Mouse (Mus musculus) stomach, embryonic 15.5 days (tissue): Measurements from ENCODE around the gene Gng7. TPM values are rescaled to one million over a fixed set of nuclear protein-coding genes. Genes with fewer than 3 reads are reported as not detected.
A peak's percentile ranks its signal among the peaks of the same experiment; 100 is the strongest.

Experiments
- ATAC-seq: fragments of 200-750 bp; cut with Nextera tagmentation; 2 replicates; pipeline ENCODE4 v1.8.0; 2017; ENCODE audit warnings: low read depth, moderate number of reproducible peaks, moderate TSS enrichment; ENCODE audit not compliant: insufficient read depth, low FRiP score
- H3K27ac ChIP-seq: fragments of 300-500 bp; sonication (generic); 2 replicates; pipeline ENCODE4 v1.5.1; 2015; ENCODE audit warnings: mild to moderate bottlenecking, inconsistent platforms
- H3K27me3 ChIP-seq: fragments of 300-500 bp; sonication (generic); replicated peaks from 2 replicates; pipeline ENCODE4 v1.6.1; 2015; ENCODE audit warnings: inconsistent platforms
- H3K36me3 ChIP-seq: fragments of 300-500 bp; sonication (generic); 2 replicates; pipeline ENCODE4 v1.6.1; 2015; ENCODE audit warnings: inconsistent platforms
- H3K4me1 ChIP-seq: fragments of 300-500 bp; sonication (generic); 2 replicates; pipeline ENCODE4 v1.6.1; 2015; ENCODE audit warnings: inconsistent platforms
- H3K4me2 ChIP-seq: fragments of 300-500 bp; sonication (generic); 2 replicates; pipeline ENCODE4 v1.6.1; 2015; ENCODE audit warnings: mild to moderate bottlenecking, inconsistent platforms
- H3K4me3 ChIP-seq: fragments of 300-500 bp; sonication (generic); replicated peaks from 2 replicates; pipeline ENCODE4 v1.5.1; 2015; ENCODE audit warnings: inconsistent platforms
- H3K9ac ChIP-seq: fragments of 300-500 bp; sonication (generic); 2 replicates; pipeline ENCODE4 v1.6.1; 2015; ENCODE audit warnings: inconsistent platforms
- H3K9me3 ChIP-seq: fragments of 300-500 bp; sonication (generic); 2 replicates; pipeline ENCODE4 v1.6.1; 2016; ENCODE audit warnings: inconsistent platforms
- whole genome bisulfite sequencing: fragments of 180-500 bp; shearing (Covaris S2); methylation state at CpG from one replicate; pipeline ENCODE4 v1.1.7; 2015; 5-methylcytosine and 5-hydroxymethylcytosine counted together
- polyA plus RNA-seq: library from polyadenylated mRNA; unstranded; fragments of >200 nt; fragmentation: Nextera tagmentation; extraction: Ambion mirVana; gene quantifications from 2 replicates; pipeline ENCODE4 v1.2.1, GENCODE M21; 2015

The Gng7 gene
- polyA plus RNA-seq, 1 experiment from 2014 or later: 4.8 TPM

DNA sequence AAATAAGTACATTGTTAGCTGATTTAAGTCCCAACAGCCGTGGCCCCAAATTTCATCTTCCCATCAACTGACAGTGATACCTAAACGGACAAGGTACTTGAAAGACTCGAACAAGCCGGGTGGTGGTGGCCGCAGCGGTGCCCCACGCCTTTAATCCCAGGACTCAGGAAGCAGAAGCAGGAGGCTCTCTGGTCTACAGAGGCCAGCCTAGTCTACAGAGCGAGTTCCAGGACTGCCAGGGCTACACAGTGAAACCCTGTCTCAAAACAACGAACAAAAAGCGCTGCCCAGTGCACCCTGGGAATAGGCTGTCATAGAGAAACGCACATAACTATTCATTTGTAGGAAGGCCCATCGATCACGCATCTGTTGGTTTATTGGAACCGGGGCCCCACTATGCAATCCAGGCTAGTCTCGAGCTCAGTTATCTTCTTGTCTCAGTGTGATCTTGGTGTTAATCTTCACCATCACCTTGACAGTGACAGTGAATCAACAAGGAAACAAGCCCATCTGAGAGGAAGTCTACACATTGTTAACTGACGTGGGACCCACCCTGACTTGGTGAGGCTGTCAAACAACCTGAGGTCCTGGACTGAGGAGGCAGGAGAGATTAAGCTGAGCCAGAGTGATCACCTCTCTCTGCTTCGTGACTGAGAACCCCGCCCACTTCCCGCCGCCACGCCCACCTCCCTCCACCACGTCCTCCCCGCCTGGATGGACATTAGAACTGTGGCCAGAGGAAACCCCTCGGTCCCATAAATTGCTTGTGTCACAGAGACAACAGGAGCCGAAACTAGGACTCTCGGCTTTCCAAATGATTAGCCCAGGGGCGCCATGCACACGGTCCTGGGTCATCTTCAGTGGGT is 14.3 kb downstream of the Gng7 start:
- H3K27ac ChIP-seq: no peak overlapping the region
- no peak; the same call in 1 of the 2 replicates for ATAC-seq
- H3K4me1 ChIP-seq: peaks cover 8% of the 10 kb centered on the region
- WGBS: 41% methylated on average over 28 of the region's 28 CpGs
- no peak overlapping the region for H3K4me3 ChIP-seq
- no peaks in the 10 kb centered on the region for H3K9me3 ChIP-seq
- H3K27me3 ChIP-seq: 0 out of 2 replicates have a peak, but pooled peaks cover 8% of the 10 kb centered on the region
- no peak overlapping the region for H3K9ac ChIP-seq
- H3K4me2 ChIP-seq: no peak overlapping the region
- no peaks in the 10 kb centered on the region for H3K36me3 ChIP-seq

DNA sequence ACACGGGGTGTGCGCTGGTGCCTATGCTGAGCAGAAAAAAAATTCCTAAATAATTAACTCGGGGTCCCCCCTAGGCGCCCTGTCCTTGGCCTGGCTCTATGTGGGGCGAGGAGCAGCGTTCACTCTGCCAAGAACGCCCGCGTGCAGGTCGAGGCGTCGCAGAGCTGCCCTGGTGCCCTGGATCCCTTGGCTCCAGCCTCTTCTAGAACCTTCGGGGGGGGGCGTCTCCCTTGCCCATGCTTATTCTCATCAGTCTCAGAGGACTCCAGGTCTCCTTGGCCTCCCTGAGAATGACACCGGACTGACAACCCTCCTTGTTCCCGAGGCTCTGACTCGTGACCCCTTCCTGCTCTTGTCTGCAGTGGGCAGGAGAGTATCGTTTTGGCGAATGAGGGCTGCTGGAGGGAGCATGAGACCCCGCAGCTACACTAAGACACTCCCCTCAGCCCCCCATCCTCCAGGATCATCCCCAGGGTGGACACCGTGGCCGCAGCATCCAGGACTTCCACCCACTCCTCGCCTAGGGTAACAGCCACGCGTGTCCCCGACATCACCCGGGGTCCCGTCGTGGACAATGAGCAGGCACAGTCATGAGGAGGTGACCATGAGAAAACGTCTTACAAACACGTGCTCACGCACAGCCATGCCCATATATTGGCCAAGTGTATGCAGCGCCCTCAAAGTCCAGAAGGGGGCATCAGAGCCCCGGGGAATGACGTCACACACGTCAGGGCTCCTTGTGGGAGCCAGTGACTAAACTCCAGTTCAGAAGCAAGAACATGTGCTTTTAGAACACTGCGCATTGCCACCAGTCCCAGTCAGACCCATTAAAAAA is 15.2 kb downstream of the Gng7 start:
- WGBS: 29% methylated on average over 37 of the region's 37 CpGs
- Histone ChIP-seq H3K4me2 (peak overlapping the region; percentile 35), H3K9ac (no peak overlapping the region)

DNA sequence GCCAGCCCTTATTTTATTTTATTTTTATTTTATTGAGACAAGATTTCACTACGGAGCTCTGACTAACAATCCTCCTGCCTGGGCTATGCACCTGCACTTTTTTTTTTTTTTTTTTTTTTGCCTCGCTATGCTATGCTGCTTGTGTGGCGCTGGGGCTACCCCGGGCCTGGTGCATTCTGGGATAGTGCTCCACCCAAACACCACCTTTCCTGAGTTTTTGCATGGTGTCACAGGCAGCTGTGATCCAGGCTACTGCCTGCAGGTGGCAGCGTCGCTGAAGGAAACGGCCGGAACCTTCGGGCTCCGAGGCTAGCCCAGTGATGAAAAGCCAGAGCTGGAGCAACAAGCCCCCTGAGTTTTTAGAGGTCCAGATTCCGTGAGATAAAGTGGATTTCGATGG is 16.0 kb downstream of the Gng7 start:
- Histone ChIP-seq H3K4me1 (peaks cover 8% of the 10 kb centered on the region), H3K27me3 (0 out of 2 replicates have a peak, but pooled peaks cover 8% of the 10 kb centered on the region), H3K4me3 (no peak overlapping the region), H3K9ac (no peak overlapping the region), H3K4me2 (no peak overlapping the region), H3K27ac (no peak overlapping the region), H3K36me3 (no peaks in the 10 kb centered on the region), H3K9me3 (no peaks in the 10 kb centered on the region)
- ATAC-seq: no peak
- WGBS: 10% methylated on average over 12 of the region's 12 CpGs

More for the DNA sequence above, 15.2 kb downstream of the Gng7 start:
- peaks cover 8% of the 10 kb centered on the region for H3K4me1 ChIP-seq
- H3K27ac ChIP-seq: no peak overlapping the region
- H3K36me3 ChIP-seq: no peaks in the 10 kb centered on the region
- ATAC-seq: peak; percentile 63
- H3K4me3 ChIP-seq: no peak overlapping the region
- H3K27me3 ChIP-seq: 0 out of 2 replicates have a peak, but pooled peaks cover 8% of the 10 kb centered on the region
- no peaks in the 10 kb centered on the region for H3K9me3 ChIP-seq

DNA sequence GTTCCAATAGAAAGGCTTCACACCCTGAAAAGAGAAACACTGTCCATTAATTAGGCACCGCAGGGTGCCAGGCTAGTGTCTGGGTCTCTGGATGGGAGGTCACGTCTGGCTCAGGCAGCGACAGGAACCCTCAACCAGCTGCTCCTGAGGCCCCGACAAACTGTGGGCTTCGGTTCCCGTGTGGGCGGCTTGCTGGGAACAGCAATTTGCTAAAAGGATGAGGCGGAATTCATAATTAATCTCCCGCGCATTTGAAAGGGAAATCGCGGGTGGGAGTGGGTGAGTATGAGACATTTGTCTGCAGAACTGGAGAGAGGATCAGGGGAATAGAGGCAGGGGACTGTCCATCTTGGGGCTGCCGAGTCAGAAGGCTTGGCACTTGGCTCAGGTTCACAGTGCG is 16.7 kb downstream of the Gng7 start:
- Histone ChIP-seq H3K27me3 (0 out of 2 replicates have a peak, but pooled peaks cover 8% of the 10 kb centered on the region), H3K9ac (no peak overlapping the region), H3K4me1 (peaks cover 8% of the 10 kb centered on the region), H3K4me3 (no peak overlapping the region), H3K4me2 (no peak overlapping the region), H3K9me3 (no peaks in the 10 kb centered on the region), H3K27ac (no peak overlapping the region), H3K36me3 (no peaks in the 10 kb centered on the region)
- ATAC-seq: no peak
- 40% methylated on average over 14 of the region's 14 CpGs for WGBS

DNA sequence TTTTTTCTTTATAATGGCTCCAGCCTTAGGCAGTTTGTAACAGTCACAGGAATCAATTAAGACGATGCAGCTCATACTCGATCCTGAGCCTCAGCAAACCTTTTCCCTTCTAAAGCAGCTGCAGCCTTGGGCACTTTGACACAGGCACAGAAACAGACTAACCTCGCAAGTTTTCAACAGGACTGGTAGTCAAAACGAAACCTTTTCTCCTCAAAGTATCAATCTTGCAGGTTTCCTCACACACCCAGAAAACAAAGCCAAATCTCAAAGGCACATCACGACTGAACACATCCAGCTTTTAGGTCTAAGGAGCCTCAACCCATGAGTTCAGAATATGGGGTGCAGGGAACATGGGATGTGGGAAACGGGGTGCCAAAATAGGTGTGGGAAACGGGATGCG is 17.4 kb downstream of the Gng7 start:
- Histone ChIP-seq H3K36me3 (no peaks in the 10 kb centered on the region), H3K27me3 (0 out of 2 replicates have a peak, but pooled peaks cover 8% of the 10 kb centered on the region), H3K9me3 (no peaks in the 10 kb centered on the region), H3K4me3 (no peak overlapping the region), H3K9ac (no peak overlapping the region), H3K4me1 (peaks cover 8% of the 10 kb centered on the region), H3K4me2 (no peak overlapping the region), H3K27ac (no peak overlapping the region)
- 81% methylated on average over 8 of the region's 8 CpGs for WGBS
- no peak for ATAC-seq

DNA sequence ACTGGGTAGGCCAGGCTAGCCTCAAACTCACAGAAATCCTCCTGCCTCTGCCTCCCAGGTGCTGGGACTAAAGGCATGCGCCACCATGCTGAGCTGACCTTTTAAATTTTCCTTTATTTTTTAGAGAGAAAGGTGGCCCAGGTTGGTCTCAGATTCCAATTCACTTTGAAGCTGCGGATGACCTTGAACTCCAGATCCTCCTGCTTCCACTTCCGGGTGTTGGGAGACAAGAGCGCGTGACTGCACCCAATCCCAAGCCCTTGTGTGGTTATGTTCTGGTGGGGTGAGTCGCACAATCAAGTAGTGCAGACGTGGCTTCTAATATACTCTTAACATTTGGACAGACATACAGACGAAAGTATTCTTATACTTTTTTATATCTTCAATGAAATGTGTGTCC is 18.2 kb downstream of the Gng7 start:
- 94% methylated on average over 8 of the region's 8 CpGs for WGBS
- no peak for ATAC-seq
- no peak overlapping the region for H3K4me3 ChIP-seq
- H3K36me3 ChIP-seq: no peaks in the 10 kb centered on the region
- no peaks in the 10 kb centered on the region for H3K9me3 ChIP-seq
- no peak overlapping the region for H3K27ac ChIP-seq
- 0 out of 2 replicates have a peak, but pooled peaks cover 8% of the 10 kb centered on the region for H3K27me3 ChIP-seq
- H3K4me1 ChIP-seq: peaks cover 8% of the 10 kb centered on the region
- no peak overlapping the region for H3K4me2 ChIP-seq
- H3K9ac ChIP-seq: no peak overlapping the region

DNA sequence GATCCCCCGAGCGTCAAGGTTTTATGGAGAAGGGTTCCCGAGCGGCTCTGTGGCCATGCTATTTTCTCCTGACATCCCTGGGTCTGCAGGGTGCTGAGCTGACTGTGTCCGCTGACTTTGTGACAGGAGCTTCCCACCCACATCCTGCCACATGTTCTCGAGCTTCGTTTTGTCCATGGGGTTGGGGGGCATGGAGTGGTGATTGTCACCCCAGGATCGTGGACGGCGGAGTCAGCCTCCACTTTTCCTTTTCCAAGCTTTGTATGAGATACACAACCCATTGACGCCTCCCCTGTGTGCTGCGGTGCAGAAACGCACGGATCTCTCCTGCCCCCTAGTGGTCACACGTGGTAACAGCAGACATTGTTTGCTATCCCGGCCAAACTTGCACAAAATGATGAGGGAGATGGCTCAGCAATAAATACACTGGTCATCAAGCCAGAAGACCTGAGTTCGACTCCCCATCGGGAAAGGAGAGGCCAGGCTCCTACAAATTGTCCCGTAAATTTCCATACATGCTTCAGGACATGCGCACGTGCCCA is 19.6 kb downstream of the Gng7 start:
- no peak for ATAC-seq
- Histone ChIP-seq H3K36me3 (no peaks in the 10 kb centered on the region), H3K27ac (no peak overlapping the region), H3K9me3 (no peaks in the 10 kb centered on the region), H3K27me3 (0 out of 2 replicates have a peak, but pooled peaks cover 8% of the 10 kb centered on the region), H3K4me3 (no peak overlapping the region), H3K4me1 (peaks cover 8% of the 10 kb centered on the region), H3K9ac (no peak overlapping the region), H3K4me2 (peak overlapping the region; percentile 40)
- 10% methylated on average over 21 of the region's 21 CpGs for WGBS

DNA sequence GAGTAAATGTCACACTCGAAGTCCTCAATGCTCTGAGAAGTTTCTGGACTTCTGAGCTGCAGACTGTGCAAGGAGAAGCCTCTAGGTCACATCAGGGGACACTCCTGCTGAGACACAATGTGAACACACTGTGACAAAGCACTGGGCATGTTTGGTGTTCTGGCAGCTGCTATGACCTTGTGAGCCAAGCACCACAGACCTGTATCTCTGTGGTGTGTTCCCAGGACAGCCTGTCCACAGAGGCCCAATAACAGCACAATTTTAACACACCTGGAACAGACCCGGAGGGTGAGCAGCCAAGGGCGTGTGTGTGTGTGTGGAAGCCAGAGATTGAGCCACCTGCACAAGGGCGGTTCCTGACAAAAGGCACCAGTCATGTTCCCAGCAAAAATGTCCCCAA is 20.1 kb downstream of the Gng7 start:
- H3K27me3 ChIP-seq: 0 out of 2 replicates have a peak, but pooled peaks cover 8% of the 10 kb centered on the region
- H3K36me3 ChIP-seq: no peaks in the 10 kb centered on the region
- H3K9me3 ChIP-seq: no peaks in the 10 kb centered on the region
- H3K27ac ChIP-seq: no peak overlapping the region
- no peak overlapping the region for H3K4me3 ChIP-seq
- WGBS: 46% methylated on average over 4 of the region's 4 CpGs
- no peak overlapping the region for H3K4me2 ChIP-seq
- H3K4me1 ChIP-seq: peaks cover 6% of the 10 kb centered on the region
- no peak overlapping the region for H3K9ac ChIP-seq
- no peak for ATAC-seq

DNA sequence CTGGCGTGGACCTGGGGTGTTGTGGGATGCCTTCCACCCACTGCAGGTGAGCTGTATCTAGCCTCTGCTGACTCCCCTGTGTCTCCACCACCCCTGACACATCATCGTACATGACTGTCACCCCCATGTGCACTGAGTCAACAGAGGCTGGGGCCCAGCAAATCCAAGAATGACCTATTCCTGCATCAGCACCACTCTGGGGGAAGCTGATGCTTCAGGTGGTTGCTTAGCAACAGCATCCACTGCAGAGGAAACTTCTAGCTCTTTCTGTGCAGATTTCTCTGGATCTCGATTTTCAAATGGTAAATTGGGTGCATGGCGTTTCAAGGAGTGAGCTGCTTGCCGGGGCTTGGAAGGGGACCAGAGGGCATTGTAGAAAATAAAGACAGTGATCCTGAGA is 21.5 kb downstream of the Gng7 start:
- no peak for ATAC-seq
- WGBS: 60% methylated on average over 5 of the region's 5 CpGs

DNA sequence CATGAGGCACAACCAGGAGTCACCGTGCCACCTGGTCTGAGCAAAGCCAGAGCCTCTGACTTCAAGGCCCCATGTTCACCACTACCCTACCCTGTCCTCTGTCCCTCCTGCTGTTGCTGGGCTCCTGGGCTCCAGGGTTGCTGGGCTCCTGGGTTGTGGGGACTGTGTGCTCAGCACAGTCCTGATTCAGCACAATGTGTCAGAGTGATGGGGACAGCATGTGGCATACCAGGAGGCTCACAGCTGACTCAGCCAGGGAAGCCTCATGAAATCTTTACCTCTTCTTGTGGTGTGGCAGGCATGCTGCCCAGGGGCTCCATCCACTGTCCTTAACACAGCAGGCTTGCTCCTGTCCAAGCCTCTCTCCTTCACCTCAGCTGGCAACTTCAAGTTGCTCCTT is 22.8 kb downstream of the Gng7 start:
- no peaks in the 10 kb centered on the region for H3K36me3 ChIP-seq
- H3K4me2 ChIP-seq: no peak overlapping the region
- no peak overlapping the region for H3K27ac ChIP-seq
- no peak for ATAC-seq
- no peaks in the 10 kb centered on the region for H3K9me3 ChIP-seq
- no peak overlapping the region for H3K9ac ChIP-seq
- H3K4me3 ChIP-seq: no peak overlapping the region
- 83% methylated on average over 1 of the region's 1 CpGs for WGBS
- 0 out of 2 replicates have a peak, but pooled peaks cover 6% of the 10 kb centered on the region for H3K4me1 ChIP-seq
- 0 out of 2 replicates have a peak, but pooled peaks cover 1% of the 10 kb centered on the region for H3K27me3 ChIP-seq

More for the DNA sequence above, 21.5 kb downstream of the Gng7 start:
- Histone ChIP-seq H3K4me1 (no peaks in the 10 kb centered on the region), H3K9me3 (no peaks in the 10 kb centered on the region), H3K27ac (no peak overlapping the region), H3K9ac (no peak overlapping the region), H3K4me3 (no peak overlapping the region), H3K36me3 (no peaks in the 10 kb centered on the region), H3K4me2 (no peak overlapping the region), H3K27me3 (0 out of 2 replicates have a peak, but pooled peaks cover 7% of the 10 kb centered on the region)

DNA sequence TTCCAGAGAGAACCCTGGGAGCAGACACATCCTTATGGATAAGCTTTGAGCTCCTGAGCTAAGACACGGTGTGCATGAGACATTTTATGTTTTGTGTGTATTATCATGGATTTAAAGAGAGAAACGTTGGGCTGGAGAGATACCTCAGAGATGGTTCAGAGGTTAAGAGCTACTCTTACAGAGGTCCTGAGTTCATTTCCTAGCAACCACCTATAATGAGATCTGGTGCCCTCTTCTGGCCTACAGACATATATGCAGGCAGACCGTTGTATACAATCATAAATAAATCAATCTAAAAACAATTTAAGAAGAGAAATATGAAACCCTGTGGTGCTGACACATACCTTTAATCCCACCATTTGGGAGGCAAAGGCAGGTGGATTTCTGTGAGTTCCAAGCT is 23.7 kb downstream of the Gng7 start:
- Histone ChIP-seq H3K27ac (no peak overlapping the region), H3K9me3 (no peaks in the 10 kb centered on the region), H3K4me2 (no peak overlapping the region), H3K4me3 (no peak overlapping the region), H3K9ac (no peak overlapping the region), H3K36me3 (no peaks in the 10 kb centered on the region), H3K27me3 (0 out of 2 replicates have a peak, but pooled peaks cover 3% of the 10 kb centered on the region), H3K4me1 (0 out of 2 replicates have a peak, but pooled peaks cover 6% of the 10 kb centered on the region)
- 11% methylated on average over 3 of the region's 3 CpGs for WGBS
- no peak for ATAC-seq
